Mouse (Mus musculus): ENCODE data around the gene P2ry12. TPM values are rescaled to one million over a fixed set of nuclear protein-coding genes. Genes with fewer than 3 reads are reported as not detected.

The P2ry12 gene
- polyA plus RNA-seq, 1 experiment from 2014 or later, result 2.2 TPM

GRCm38 (mm10) chr3:59263988-59264387, 1.3 kb upstream of the P2ry12 start:
- Histone ChIP-seq H3K9ac (no peak overlapping the region), H3K4me2 (no peak overlapping the region), H3K4me1 (no peaks in the 10 kb centered on the region), H3K36me3 (no peaks in the 10 kb centered on the region), H3K27me3 (replicated peaks) (no peaks in the 10 kb centered on the region), H3K27ac (no peak overlapping the region), H3K9me3 (replicated peaks) (no peaks in the 10 kb centered on the region), H3K4me3 (no peak overlapping the region)
- WGBS (ENCODE audit: insufficient replicate concordance), result 31% methylated on average over 3 of the region's 3 CpGs
- no peak for ATAC-seq

GRCm38 (mm10) chr3:59263417-59263816, 746 bp upstream of the P2ry12 start:
- H3K4me3 ChIP-seq, result no peak overlapping the region
- no peaks in the 10 kb centered on the region for H3K4me1 ChIP-seq
- no peaks in the 10 kb centered on the region for H3K36me3 ChIP-seq
- no peaks in the 10 kb centered on the region for H3K27me3 ChIP-seq (replicated peaks)
- H3K4me2 ChIP-seq, result no peak overlapping the region
- no peak overlapping the region for H3K9ac ChIP-seq
- no peak overlapping the region for H3K27ac ChIP-seq
- H3K9me3 ChIP-seq (replicated peaks), result no peaks in the 10 kb centered on the region
- 71% methylated on average over 2 of the region's 2 CpGs for WGBS (ENCODE audit: insufficient replicate concordance)
- no peak for ATAC-seq

GRCm38 (mm10) chr3:59261709-59262472, 780 bp downstream of the P2ry12 start:
- Histone ChIP-seq H3K9ac (no peak overlapping the region), H3K4me2 (no peak overlapping the region), H3K9me3 (replicated peaks) (no peaks in the 10 kb centered on the region), H3K27ac (no peak overlapping the region), H3K27me3 (replicated peaks) (no peaks in the 10 kb centered on the region), H3K4me1 (no peaks in the 10 kb centered on the region), H3K36me3 (no peaks in the 10 kb centered on the region), H3K4me3 (no peak overlapping the region)
- ATAC-seq, result no peak
- WGBS (ENCODE audit: insufficient replicate concordance), result 74% methylated on average over 9 of the region's 9 CpGs

GRCm38 (mm10) chr3:59260745-59261144, 1.9 kb downstream of the P2ry12 start:
- no peak for ATAC-seq
- H3K36me3 ChIP-seq, result no peaks in the 10 kb centered on the region
- no peak overlapping the region for H3K4me2 ChIP-seq
- H3K9ac ChIP-seq, result no peak overlapping the region
- no peak overlapping the region for H3K4me3 ChIP-seq
- no peaks in the 10 kb centered on the region for H3K27me3 ChIP-seq (replicated peaks)
- H3K9me3 ChIP-seq (replicated peaks), result no peaks in the 10 kb centered on the region
- WGBS (ENCODE audit: insufficient replicate concordance), result 44% methylated on average over 5 of the region's 5 CpGs
- H3K27ac ChIP-seq, result no peak overlapping the region
- H3K4me1 ChIP-seq, result no peaks in the 10 kb centered on the region

- Histone ChIP-seq H3K27ac (no peak overlapping the region), H3K4me1 (no peaks in the 10 kb centered on the region), H3K9me3 (replicated peaks) (no peaks in the 10 kb centered on the region), H3K4me3 (no peak overlapping the region), H3K36me3 (no peaks in the 10 kb centered on the region), H3K27me3 (replicated peaks) (no peaks in the 10 kb centered on the region), H3K9ac (no peak overlapping the region), H3K4me2 (no peak overlapping the region)
- ATAC-seq, result no peak
- 78% methylated on average over 20 of the region's 20 CpGs for WGBS (ENCODE audit: insufficient replicate concordance)
These were observed 4.7 kb downstream of the P2ry12 start for GRCm38 (mm10) chr3:59257740-59258664.

GRCm38 (mm10) chr3:59250454-59250853, 12.2 kb downstream of the P2ry12 start:
- 84% methylated on average over 1 of the region's 1 CpGs for WGBS (ENCODE audit: insufficient replicate concordance)
- no peaks in the 10 kb centered on the region for H3K9me3 ChIP-seq (replicated peaks)
- H3K4me1 ChIP-seq, result no peaks in the 10 kb centered on the region
- H3K9ac ChIP-seq, result no peak overlapping the region
- H3K4me2 ChIP-seq, result no peak overlapping the region
- ATAC-seq, result no peak
- H3K36me3 ChIP-seq, result no peaks in the 10 kb centered on the region
- H3K27me3 ChIP-seq (replicated peaks), result no peaks in the 10 kb centered on the region
- no peak overlapping the region for H3K27ac ChIP-seq
- H3K4me3 ChIP-seq, result no peak overlapping the region

- H3K9me3 ChIP-seq (replicated peaks), result no peaks in the 10 kb centered on the region
- no peak for ATAC-seq
- H3K27me3 ChIP-seq (replicated peaks), result no peaks in the 10 kb centered on the region
- H3K36me3 ChIP-seq, result no peaks in the 10 kb centered on the region
- no peak overlapping the region for H3K4me2 ChIP-seq
- 79% methylated on average over 6 of the region's 6 CpGs for WGBS (ENCODE audit: insufficient replicate concordance)
- no peak overlapping the region for H3K9ac ChIP-seq
- no peaks in the 10 kb centered on the region for H3K4me1 ChIP-seq
- no peak overlapping the region for H3K27ac ChIP-seq
- H3K4me3 ChIP-seq, result no peak overlapping the region
These were observed 14.6 kb downstream of the P2ry12 start for GRCm38 (mm10) chr3:59248031-59248430.

GRCm38 (mm10) chr3:59243384-59243783, 19.3 kb downstream of the P2ry12 start:
- H3K36me3 ChIP-seq, result no peaks in the 10 kb centered on the region
- no peaks in the 10 kb centered on the region for H3K4me1 ChIP-seq
- H3K9ac ChIP-seq, result no peak overlapping the region
- 65% methylated on average over 6 of the region's 6 CpGs for WGBS (ENCODE audit: insufficient replicate concordance)
- no peaks in the 10 kb centered on the region for H3K27me3 ChIP-seq (replicated peaks)
- H3K27ac ChIP-seq, result no peak overlapping the region
- no peak overlapping the region for H3K4me2 ChIP-seq
- no peak for ATAC-seq
- H3K9me3 ChIP-seq (replicated peaks), result no peaks in the 10 kb centered on the region
- H3K4me3 ChIP-seq, result no peak overlapping the region

- ATAC-seq, result no peak
- H3K27me3 ChIP-seq (replicated peaks), result no peaks in the 10 kb centered on the region
- no peak overlapping the region for H3K9ac ChIP-seq
- no peak overlapping the region for H3K4me2 ChIP-seq
- 32% methylated on average over 5 of the region's 5 CpGs for WGBS (ENCODE audit: insufficient replicate concordance)
- H3K4me3 ChIP-seq, result no peak overlapping the region
- H3K9me3 ChIP-seq (replicated peaks), result no peaks in the 10 kb centered on the region
- H3K36me3 ChIP-seq, result no peaks in the 10 kb centered on the region
- H3K27ac ChIP-seq, result no peak overlapping the region
- H3K4me1 ChIP-seq, result no peaks in the 10 kb centered on the region
These were observed 27.8 kb downstream of the P2ry12 start for GRCm38 (mm10) chr3:59234878-59235277.

- H3K4me2 ChIP-seq, result no peak overlapping the region
- H3K9me3 ChIP-seq (replicated peaks), result no peaks in the 10 kb centered on the region
- no peaks in the 10 kb centered on the region for H3K36me3 ChIP-seq
- no peak for ATAC-seq
- no peak overlapping the region for H3K9ac ChIP-seq
- no peaks in the 10 kb centered on the region for H3K27me3 ChIP-seq (replicated peaks)
- H3K4me1 ChIP-seq, result no peaks in the 10 kb centered on the region; the same call in 1 of the 2 replicates
- WGBS (ENCODE audit: insufficient replicate concordance), result 67% methylated on average over 3 of the region's 3 CpGs
- no peak overlapping the region for H3K4me3 ChIP-seq
- H3K27ac ChIP-seq, result no peak overlapping the region
These were observed 31.8 kb downstream of the P2ry12 start for GRCm38 (mm10) chr3:59230912-59231311.

- Histone ChIP-seq H3K9me3 (replicated peaks) (no peaks in the 10 kb centered on the region), H3K4me3 (no peak overlapping the region), H3K4me1 (no peaks in the 10 kb centered on the region; the same call in 1 of the 2 replicates), H3K27ac (peak overlapping the region; percentile 68), H3K36me3 (no peaks in the 10 kb centered on the region), H3K27me3 (replicated peaks) (no peaks in the 10 kb centered on the region), H3K9ac (no peak overlapping the region), H3K4me2 (no peak overlapping the region)
- WGBS (ENCODE audit: insufficient replicate concordance), result 44% methylated on average over 10 of the region's 10 CpGs
- ATAC-seq, result no peak
These were observed 33.7 kb downstream of the P2ry12 start for GRCm38 (mm10) chr3:59228730-59229551.
